Mouse (Mus musculus): ENCODE measurements around the gene Gm36210. TPM values are rescaled to one million over a fixed set of nuclear protein-coding genes. Genes with fewer than 3 reads are reported as not detected.
A peak's percentile ranks its signal among the peaks of the same experiment; 100 is the strongest.

Gene Gm36210
- total and polyA plus RNA-seq, 3 experiments: 0.90 TPM; not detected in 2

- Histone ChIP-seq H3K9me3 (replicated peaks; ENCODE audit: low read length) (peaks cover under 1% of the 10 kb centered on the region), H3K36me3 (replicated peaks in 1 of 2; ENCODE audit: control insufficient read depth in 1 of 2, insufficient read depth in 1 of 2, low read length in 1 of 2) (peaks cover 0 to under 1% of the 10 kb centered on the region in 2 experiments), H3K4me1 (ENCODE audit: control insufficient read depth in 1 of 2, insufficient read depth in 2 of 2) (peaks cover 6 to 14% of the 10 kb centered on the region in 2 experiments), H3K4me2 (ENCODE audit: insufficient read depth, low read depth, poor library complexity, severe bottlenecking) (peak within 1 kb of the TSS; percentile 99), H3K4me3 (replicated peaks in 1 of 3; ENCODE audit: low read depth in 2 of 3, low read length in 2 of 3, poor library complexity in 1 of 3) (peak within 1 kb of the TSS; percentile 66 to 85 (median 78)), H3K79me2 (replicated peaks; ENCODE audit: control insufficient read depth, extremely low read depth, insufficient read depth, poor library complexity, severe bottlenecking) (no peaks in the 10 kb centered on the region), H3K27ac (ENCODE audit: insufficient read depth, low read depth) (no peak within 1 kb of the TSS), H3K27me3 (replicated peaks) (no peaks in the 10 kb centered on the region), H3K9ac (ENCODE audit: insufficient read depth, low read depth) (peak within 1 kb of the TSS; percentile 73)
- peak; percentile 72 for TF ChIP-seq SIN3A (IDR thresholded peaks at IDR 0.05; ENCODE audit: low read length)
- TF ChIP-seq USF1 (IDR thresholded peaks at IDR 0.05; ENCODE audit: low read depth, low read length): peak; percentile 46
- TF ChIP-seq GABPA (IDR thresholded peaks at IDR 0.05; ENCODE audit: insufficient replicate concordance, low read depth, low read length): no peak
- TF ChIP-seq SMC3 (IDR thresholded peaks at IDR 0.05; ENCODE audit: low read depth, low read length): no peak
- TF ChIP-seq TCF12 (IDR thresholded peaks at IDR 0.05; ENCODE audit: low read depth, low read length): peak; percentile 84
- TF ChIP-seq ZC3H11A (IDR thresholded peaks at IDR 0.05; ENCODE audit: low read depth, low read length): no peak
- TF ChIP-seq CTCF (conservative IDR thresholded peaks at IDR 0.05 in 1 of 2, IDR thresholded peaks at IDR 0.05 in 1 of 2; ENCODE audit: low read depth in 2 of 2, low read length in 2 of 2): no peak
- peak; percentile 24; the same call in 1 of the 2 replicates for TF ChIP-seq HCFC1 (IDR thresholded peaks at IDR 0.05; ENCODE audit: low read depth, low read length)
- no peak for TF ChIP-seq NRF1 (IDR thresholded peaks at IDR 0.05; ENCODE audit: low read depth, low read length)
- TF ChIP-seq MAFK (IDR thresholded peaks at IDR 0.05; ENCODE audit: insufficient replicate concordance, low read length): no peak
- TF ChIP-seq KAT2A (IDR thresholded peaks at IDR 0.05; ENCODE audit: insufficient replicate concordance, low read length): no peak
- peak; percentile 94 for TF ChIP-seq CHD2 (IDR thresholded peaks at IDR 0.05; ENCODE audit: low read length)
- TF ChIP-seq TBP (conservative IDR thresholded peaks at IDR 0.05; ENCODE audit: low read depth, low read length): peak; percentile 90
- no peak for TF ChIP-seq E2F4 (IDR thresholded peaks at IDR 0.05; ENCODE audit: insufficient replicate concordance, low read depth, low read length)
- no peak for TF ChIP-seq MAZ (IDR thresholded peaks at IDR 0.05; ENCODE audit: low read depth, low read length)
- TF ChIP-seq IRF4 (IDR thresholded peaks at IDR 0.05; ENCODE audit: low read depth, low read length): no peak
- TF ChIP-seq ZNF384 (IDR thresholded peaks at IDR 0.05; ENCODE audit: low read depth, low read length): no peak
- no peak for TF ChIP-seq EP300 (IDR thresholded peaks at IDR 0.05; ENCODE audit: low read length)
- TF ChIP-seq NELFE (IDR thresholded peaks at IDR 0.05; ENCODE audit: low read depth, low read length): peak; percentile 80
- TF ChIP-seq ETS1 (conservative IDR thresholded peaks at IDR 0.05; ENCODE audit: low read depth, low read length): no peak
- TF ChIP-seq CHD1 (IDR thresholded peaks at IDR 0.05; ENCODE audit: low read depth, low read length): no peak
- peak; percentile 81 for TF ChIP-seq ELF1 (IDR thresholded peaks at IDR 0.05; ENCODE audit: low read depth, low read length)
- TF ChIP-seq JUND (conservative IDR thresholded peaks at IDR 0.05; ENCODE audit: low read depth, low read length): no peak
- peak; percentile 54 for TF ChIP-seq ZMIZ1 (IDR thresholded peaks at IDR 0.05; ENCODE audit: low read depth, low read length)
- peak; percentile 7; the same call in 1 of the 2 replicates for TF ChIP-seq MEF2A (IDR thresholded peaks at IDR 0.05; ENCODE audit: borderline replicate concordance, low read depth, low read length)
- no peak for TF ChIP-seq POLR2AphosphoS2 (IDR thresholded peaks at IDR 0.05; ENCODE audit: low read depth, low read length)
- no peak for TF ChIP-seq RAD21 (IDR thresholded peaks at IDR 0.05; ENCODE audit: low read depth, low read length)
- TF ChIP-seq POLR2A (IDR thresholded peaks at IDR 0.05; ENCODE audit: low read depth, low read length): peak; percentile 95
- peak; percentile 58 for TF ChIP-seq MYC (IDR thresholded peaks at IDR 0.05; ENCODE audit: low read depth, low read length)
- no peak for TF ChIP-seq BHLHE40 (IDR thresholded peaks at IDR 0.05; ENCODE audit: low read depth, low read length)
- TF ChIP-seq RCOR1 (conservative IDR thresholded peaks at IDR 0.05; ENCODE audit: low read depth, low read length): no peak
- TF ChIP-seq MAX (IDR thresholded peaks at IDR 0.05; ENCODE audit: low read length): peak; percentile 75; the same call in 1 of the 2 replicates
- TF ChIP-seq UBTF (IDR thresholded peaks at IDR 0.05; ENCODE audit: low read depth, low read length): no peak
- TF ChIP-seq JUN (IDR thresholded peaks at IDR 0.05; ENCODE audit: insufficient read depth, low read depth, low read length): no peak
- peak; percentile 90; the same call in 1 of the 2 replicates for TF ChIP-seq MXI1 (IDR thresholded peaks at IDR 0.05; ENCODE audit: low read depth, low read length)
- no peak; the same call in 1 of the 2 replicates for TF ChIP-seq USF2 (conservative IDR thresholded peaks at IDR 0.05; ENCODE audit: low read depth, low read length)
- no peak for TF ChIP-seq PAX5 (IDR thresholded peaks at IDR 0.05; ENCODE audit: low read length)
- TF ChIP-seq ZKSCAN1 (IDR thresholded peaks at IDR 0.05; ENCODE audit: borderline replicate concordance, low read depth, low read length): no peak
- in situ Hi-C loops (cut with MboI; ENCODE audit: low pct_ligation_motif_present, low pct_unique_long_range_greater_than_20kb, low sequenced_read_pairs): no loop called here
- peak; percentile 96 for DNase-seq (ENCODE audit: extremely low read depth)
- dilution Hi-C loops (cut with MboI; ENCODE audit: extremely low pct_ligation_motif_present, extremely low pct_unique_long_range_greater_than_20kb, low sequenced_read_pairs): no loop called here
Observed at GRCm38 (mm10) chr7:4876753-4877221, 29.5 kb downstream of the Gm36210 start, which contains the start of gene Isoc2a. Isoc2a (plus strand) TSS chr7:4877153.

Measured in CH12.LX (cell line).